Mouse (Mus musculus) Patski (cell line): ENCODE results near the gene Anapc15-ps. TPM values are rescaled to one million over a fixed set of nuclear protein-coding genes. Genes with fewer than 3 reads are reported as not detected.

Experiments used
- ATAC-seq: fragments of 100-300 bp; one replicate; pipeline ENCODE4 v1.8.0; 2021
- CTCF ChIA-PET: fragments of 350-600 bp; sonication (Branson Sonifier 250); formaldehyde crosslinking; loops from one replicate; lab custom pipeline; 2022; ENCODE audit warnings: inconsistent platforms; lab: Charles Lee
- POLR2A ChIA-PET: fragments of 350-600 bp; sonication (Branson Sonifier 250); formaldehyde crosslinking; loops from one replicate; lab custom pipeline; 2022; ENCODE audit warnings: antibody characterized with exemption, inconsistent platforms; lab: Charles Lee
- DNase-seq: peaks from one replicate; pipeline ENCODE4 v3.0.0-alpha.2; 2011; ENCODE audit warnings: low read depth, low spot score
- H3K27me3 ChIP-seq: fragments of 371-371 bp; one replicate; pipeline ENCODE4 v1.5.1; 2021
- CTCF ChIP-seq: fragments of 100-300 bp; IDR thresholded peaks from one replicate; pipeline ENCODE4 v1.5.1; 2021
- in situ Hi-C: fragments of 300-500 bp; cut with MboI; formaldehyde crosslinking; loops from 3 replicates; pipeline ENCODE4 v1.11.1; 2018; ENCODE audit warnings: low pct_unique_long_range_greater_than_20kb, mixed read lengths
- polyA plus RNA-seq: library from polyadenylated mRNA; unstranded; gene quantifications from one replicate; pipeline ENCODE4 v1.2.3, GENCODE M21; 2021

Gene Anapc15-ps
- polyA plus RNA-seq, 1 experiment from 2014 or later, result 9.5 TPM

- in situ Hi-C loops, result no loop called here
- ATAC-seq (no peak), DNase-seq (no peak)
- POLR2A ChIA-PET, result no interaction called here
- CTCF ChIA-PET, result no interaction called here
- no peak for TF ChIP-seq CTCF
- H3K27me3 ChIP-seq, result no peaks in the 10 kb centered on the region
Measured at GRCm38 (mm10) chr10:95628338-95628737, 44.9 kb downstream of the Anapc15-ps start.

- CTCF ChIA-PET, result interaction anchor here (0.6 kb wide), 1 partner anchor 76 kb away, joined by 3 read pairs; no protein-coding TSS in a partner anchor
- ATAC-seq (no peak), DNase-seq (no peak)
- no peaks in the 10 kb centered on the region for H3K27me3 ChIP-seq
- POLR2A ChIA-PET, result no interaction called here
- in situ Hi-C loops, result no loop called here
- TF ChIP-seq CTCF, result no peak
Measured at GRCm38 (mm10) chr10:95627381-95627780, 45.9 kb downstream of the Anapc15-ps start.

DNA sequence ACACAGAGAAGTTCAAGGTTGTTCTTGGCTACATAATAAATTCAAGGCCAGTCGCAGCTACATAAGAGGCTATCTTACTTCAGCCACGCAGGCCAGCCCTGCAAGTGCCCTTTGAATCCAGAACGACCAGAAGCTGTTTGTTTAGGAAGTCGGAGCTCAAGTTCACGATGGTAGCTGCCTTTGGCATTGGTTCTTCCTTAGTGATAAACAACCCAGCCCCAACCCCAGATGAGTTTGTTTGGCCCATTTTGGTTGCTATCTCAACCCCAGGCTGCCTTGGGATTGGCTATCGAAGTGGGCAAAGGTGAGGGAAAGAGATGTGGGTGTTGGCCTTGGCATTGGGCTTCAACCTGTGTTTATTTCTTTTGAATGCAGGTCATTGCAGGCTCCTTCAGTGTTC lies 48.0 kb downstream of the Anapc15-ps start:
- CTCF ChIA-PET, result no interaction called here

DNA sequence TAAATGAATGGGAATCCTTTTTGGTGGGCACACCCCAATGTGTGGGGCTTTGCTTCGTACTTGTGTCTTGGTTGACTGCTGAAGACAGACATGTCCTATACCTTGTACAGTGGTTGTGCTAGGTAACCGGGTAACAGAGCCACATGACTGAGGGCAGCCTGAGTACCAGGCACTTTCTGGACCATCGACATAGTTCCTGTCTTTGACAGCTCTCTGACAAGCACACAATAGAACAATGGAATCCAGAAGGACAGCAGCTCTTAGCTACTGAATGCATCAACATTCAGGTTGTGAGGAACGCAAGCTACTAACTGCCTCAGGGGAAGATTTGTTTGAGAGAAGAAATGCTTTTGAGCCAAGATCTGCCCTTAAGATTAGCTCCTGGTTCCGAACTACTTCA lies 49.2 kb downstream of the Anapc15-ps start:
- TF ChIP-seq CTCF, result no peak
- in situ Hi-C loops, result no loop called here
- ChIA-PET CTCF (interaction anchor here (1.1 to 1.2 kb wide), 2 partner anchors 8 to 91 kb away, joined by 3 read pairs; no protein-coding TSS in a partner anchor), POLR2A (no interaction called here)
- no peaks in the 10 kb centered on the region for H3K27me3 ChIP-seq
- ATAC-seq (no peak), DNase-seq (no peak)

More for the DNA sequence above, 48.0 kb downstream of the Anapc15-ps start:
- no peaks in the 10 kb centered on the region for H3K27me3 ChIP-seq
- ATAC-seq (no peak), DNase-seq (no peak)
- POLR2A ChIA-PET, result no interaction called here
- no peak for TF ChIP-seq CTCF
- in situ Hi-C loops, result no loop called here

- ATAC-seq (no peak), DNase-seq (no peak)
- POLR2A ChIA-PET, result no interaction called here
- no peaks in the 10 kb centered on the region for H3K27me3 ChIP-seq
- in situ Hi-C loops, result no loop called here
- CTCF ChIA-PET, result interaction anchor here (0.8 to 1.2 kb wide), 3 partner anchors 8 to 90 kb away, joined by 3 read pairs; no protein-coding TSS in a partner anchor
- no peak for TF ChIP-seq CTCF
Measured at GRCm38 (mm10) chr10:95623518-95623905, 49.7 kb downstream of the Anapc15-ps start.

Other genes with a start within 250 kb of the Anapc15-ps start
- 198 TPM for gene Mrpl42, start 171.5 kb downstream of the Anapc15-ps start, polyA plus RNA-seq
- gene Ube2n, start 158.3 kb downstream of the Anapc15-ps start, polyA plus RNA-seq, result 132 TPM
- gene Nudt4, start 109.3 kb downstream of the Anapc15-ps start, polyA plus RNA-seq, result 68.6 TPM
- not detected for gene Gm33543, start 169.5 kb upstream of the Anapc15-ps start, polyA plus RNA-seq